Mouse (Mus musculus) adipocyte (in vitro differentiated cells): ENCODE results near the gene Tmem242.

ENCODE experiments used
- DNase-seq: peaks from one replicate; pipeline ENCODE4 v3.0.0-alpha.2; 2016; ENCODE audit warnings: low spot score

Gene Tmem242

DNA sequence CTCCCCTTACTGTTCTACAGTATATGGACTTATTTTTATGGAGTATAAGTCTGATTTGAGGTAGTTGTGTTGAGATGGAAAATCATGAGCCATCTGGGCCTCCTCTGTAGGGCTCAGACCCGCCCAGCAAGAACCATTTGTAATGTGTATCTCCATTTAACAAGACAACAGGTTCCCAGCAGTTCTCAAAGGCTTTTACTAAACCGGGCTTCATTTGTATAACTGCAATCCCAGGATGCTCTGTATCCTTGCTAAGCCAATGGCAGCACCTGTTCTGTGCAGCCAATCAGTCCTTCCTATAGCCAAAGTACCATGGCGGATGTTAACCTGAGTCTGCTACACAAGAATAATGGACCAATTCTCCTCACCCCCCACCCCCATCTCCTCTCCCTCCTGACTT is 23.5 kb downstream of the Tmem242 start:
- no peak for DNase-seq

DNA sequence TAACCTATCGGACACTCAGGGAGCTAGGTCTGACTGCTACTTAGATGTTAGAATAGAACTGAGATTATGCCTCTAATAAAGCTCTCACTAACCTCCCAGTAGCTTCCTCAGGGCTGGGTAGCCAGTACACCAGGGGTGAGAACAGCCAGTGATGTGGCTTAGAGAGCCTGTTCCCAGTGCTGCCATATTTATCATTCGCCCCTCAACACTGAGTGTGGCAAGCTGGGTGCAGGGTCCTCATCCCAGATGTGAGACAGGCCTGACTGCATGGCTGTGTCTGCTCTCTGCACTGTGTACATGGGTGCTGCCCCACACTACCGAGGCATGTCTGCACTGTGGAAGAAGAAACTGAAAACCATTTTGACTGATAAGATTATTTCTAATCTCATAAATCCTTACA is 26.0 kb downstream of the Tmem242 start:
- DNase-seq = no peak

DNA sequence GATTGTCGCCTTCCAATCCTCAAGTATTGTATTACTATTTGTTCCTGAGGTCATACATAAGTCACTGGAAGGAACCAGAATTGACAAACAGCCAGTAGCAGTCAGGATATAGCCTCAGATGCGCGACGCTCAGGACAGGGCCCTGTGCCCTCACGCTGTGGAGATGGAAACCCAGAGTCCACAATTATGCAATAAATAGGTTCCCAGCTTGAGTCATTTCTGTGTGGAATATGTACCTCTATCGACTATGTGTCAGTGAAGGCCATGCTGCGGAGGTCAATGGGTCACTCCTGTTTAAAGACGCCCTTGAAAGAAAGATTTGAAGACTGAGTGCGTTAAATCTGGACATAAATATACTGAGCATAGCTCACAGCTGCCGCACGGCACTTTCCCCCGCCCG is 26.7 kb downstream of the Tmem242 start:
- DNase-seq = no peak

DNA sequence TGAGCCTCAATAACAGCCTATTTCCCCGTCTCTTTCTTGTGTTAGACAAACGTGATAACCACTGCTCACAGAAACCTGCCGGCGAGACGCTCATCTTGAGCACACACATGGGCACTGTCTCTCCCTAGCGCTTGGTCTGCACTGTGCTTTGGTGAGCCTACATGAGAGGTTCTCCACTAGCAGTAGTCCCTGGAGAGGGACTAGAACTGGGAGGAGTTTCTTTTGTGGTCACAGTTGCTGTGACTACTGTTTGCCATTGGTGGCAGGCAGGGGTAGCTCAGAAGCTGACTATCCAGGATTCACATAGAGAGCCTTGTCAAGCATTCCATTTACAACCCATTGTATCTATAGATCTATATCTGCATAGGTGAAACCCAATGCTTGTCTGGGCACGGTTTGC is 27.3 kb downstream of the Tmem242 start:
- DNase-seq = no peak

DNA sequence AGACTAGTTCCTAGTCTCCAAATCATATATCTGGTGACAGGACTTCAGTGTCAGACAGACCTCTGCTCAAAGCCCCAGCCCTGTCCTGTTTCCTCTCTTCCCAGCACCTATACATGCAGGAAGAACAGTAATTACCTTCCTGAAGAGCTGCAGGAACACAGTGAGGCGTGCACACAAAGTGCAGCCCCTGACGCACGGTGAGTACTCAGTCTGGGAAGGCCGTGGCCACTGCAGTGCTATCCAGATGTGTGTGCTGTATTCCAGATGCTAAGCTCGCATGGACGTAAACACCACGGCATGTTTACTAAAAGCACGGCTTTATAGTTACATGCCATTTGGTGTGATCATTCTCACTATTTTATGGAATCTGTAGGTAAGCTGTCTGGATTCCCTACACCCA is 27.8 kb downstream of the Tmem242 start:
- no peak for DNase-seq

DNA sequence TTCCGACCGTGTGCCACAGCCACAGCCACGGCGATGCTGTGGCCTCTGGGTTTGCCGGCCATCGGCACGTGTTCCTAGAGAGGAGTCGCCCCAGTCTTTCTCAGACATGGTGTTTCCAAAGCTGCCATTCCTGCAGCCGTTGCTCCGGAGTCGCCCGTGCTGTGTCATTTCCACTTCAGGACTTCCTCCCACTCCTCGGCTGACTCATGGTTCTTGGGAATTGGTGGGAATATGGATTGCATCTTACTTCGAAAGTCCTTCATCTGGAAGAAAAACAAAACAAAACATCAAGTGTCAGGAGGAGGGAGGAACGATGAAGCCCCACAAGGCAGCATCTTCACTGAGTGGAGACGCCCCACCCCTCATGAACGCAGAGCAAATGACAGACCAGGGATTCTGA is 28.9 kb downstream of the Tmem242 start:
- no peak for DNase-seq

DNA sequence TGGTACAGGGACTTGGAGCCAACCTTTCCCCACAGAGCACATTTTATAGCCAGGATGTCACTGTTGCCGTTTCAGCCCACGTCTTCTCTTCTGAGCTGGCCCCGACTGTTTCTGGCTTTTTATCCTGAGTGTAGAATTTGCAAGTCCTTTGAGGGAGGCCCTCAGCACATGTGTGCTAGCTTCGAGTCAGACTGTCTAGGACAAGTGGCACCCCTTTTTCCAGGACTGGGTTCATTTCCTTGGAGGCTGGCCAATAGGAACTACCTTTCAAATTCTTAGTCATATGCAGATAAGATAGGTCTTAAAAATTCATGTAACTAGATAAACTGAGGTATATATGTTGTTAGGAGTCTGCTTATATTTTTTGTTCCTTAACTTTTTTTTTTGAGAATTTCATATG is 29.7 kb downstream of the Tmem242 start:
- no peak for DNase-seq

DNA sequence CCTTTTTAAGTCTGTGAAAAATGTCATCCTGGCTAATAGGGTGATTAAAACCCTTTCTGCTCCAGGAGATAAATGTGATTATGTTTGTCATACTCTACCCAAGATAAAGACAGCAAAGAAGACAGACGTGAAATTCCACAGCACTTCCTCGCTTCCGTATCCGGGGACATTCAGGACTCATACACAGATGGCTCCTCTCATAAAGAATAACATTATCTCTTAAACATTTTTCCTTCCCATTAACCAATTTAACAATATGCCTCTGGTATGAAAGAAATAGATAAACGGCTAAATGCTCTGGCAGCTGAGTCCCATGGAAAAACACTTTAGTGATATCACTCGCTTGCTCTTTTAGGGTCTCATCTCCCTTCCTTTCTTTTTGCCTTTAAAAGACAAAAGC is 33.0 kb downstream of the Tmem242 start:
- no peak for DNase-seq

DNA sequence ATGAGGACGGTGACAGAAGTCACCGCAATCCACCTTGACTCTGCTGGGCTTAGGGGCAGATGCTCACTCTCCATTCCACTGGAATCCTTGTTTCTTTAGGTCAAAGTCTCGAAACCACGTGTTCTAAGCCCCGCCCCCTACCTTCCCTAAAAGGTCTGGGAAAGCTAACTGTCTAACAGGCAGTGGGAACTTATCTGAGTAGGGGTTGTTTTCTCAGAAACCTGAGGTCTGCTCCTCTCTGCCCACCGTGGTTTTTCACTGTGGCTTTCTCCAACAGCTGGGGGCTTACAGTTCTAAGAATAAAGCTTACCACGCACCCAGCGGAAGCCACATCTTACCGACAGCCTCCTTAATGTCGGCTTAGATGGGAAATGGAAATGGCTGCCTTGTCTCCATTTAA is 33.5 kb downstream of the Tmem242 start:
- DNase-seq = no peak

DNA sequence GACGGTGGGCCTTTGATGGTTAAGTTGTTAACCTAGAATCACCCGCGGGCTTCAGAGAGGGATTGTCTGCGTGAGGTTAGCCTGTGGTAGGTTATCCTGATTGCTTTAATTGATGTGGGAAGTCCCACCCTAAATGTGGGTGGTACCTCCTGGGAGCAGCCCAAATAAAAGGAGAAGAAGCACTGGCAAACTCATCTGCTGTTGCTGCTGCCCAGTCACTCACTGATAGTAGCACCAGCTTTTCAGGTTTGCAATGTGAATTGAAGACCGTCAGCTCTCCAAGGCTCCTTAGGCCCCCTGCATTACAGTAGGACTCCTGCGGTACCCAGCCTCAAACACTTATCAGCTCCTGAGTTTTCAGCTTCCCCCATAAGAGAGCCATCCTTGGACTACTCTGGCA is 36.2 kb downstream of the Tmem242 start:
- no peak for DNase-seq

DNA sequence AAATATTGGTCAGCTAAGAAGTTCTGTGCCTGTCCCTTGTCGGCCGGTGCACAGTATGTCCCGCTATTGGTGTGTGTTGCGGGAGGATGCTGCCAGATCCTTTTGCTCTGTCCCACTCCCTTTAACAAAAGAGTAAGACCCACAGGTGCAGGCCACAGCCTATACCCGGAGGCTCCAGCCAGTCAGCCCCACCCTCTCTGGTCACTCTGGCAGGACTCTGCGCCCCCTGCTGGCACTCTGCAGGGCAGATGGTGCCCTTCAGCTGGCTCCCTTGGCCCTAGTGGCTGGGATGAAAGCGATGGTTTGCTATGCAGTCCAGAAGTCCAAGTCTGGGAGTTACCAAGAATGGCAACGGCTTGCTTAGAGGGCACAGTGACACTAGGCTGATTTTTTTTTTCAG is 37.4 kb downstream of the Tmem242 start:
- peak; percentile 81 for DNase-seq

DNA sequence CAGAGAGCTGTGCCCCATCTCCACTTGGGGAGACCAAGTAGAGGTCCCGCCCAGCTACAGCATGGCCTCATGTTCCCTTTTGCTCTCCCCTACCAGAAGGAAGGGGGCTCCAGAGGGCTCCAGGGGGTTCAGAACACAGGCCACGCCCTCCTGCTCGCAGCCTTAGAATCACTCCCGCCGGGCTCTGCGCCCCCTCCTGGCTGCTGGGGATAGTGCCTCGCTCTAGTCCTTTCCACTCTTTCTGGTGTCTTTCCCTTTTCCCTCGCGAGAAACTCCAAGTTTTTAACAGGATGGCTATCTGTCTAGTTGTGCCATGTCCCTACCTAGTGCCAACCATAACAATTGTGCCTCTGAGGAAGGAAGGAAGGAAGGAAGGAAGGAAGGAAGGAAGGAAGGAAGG is 38.0 kb downstream of the Tmem242 start:
- DNase-seq = peak; percentile 74

DNA sequence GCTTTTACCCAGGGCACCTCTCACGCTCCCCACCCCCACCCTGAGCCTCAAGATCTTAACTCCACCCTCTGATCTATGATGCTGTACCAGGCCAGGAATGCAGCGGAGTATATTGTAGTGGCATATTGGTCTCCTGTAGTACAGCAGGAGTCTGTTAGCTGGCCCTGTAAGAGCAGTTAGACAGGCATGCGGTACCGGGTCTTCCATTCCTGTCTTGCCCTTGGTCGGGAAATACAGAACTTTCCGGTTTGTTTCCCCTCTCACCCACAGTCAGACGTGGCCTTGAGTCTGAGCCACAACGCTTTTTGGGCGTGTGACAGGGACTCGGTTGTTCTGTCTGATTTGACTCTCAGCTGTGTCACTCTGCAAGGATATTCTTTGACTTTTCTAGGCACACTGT is 38.8 kb downstream of the Tmem242 start:
- DNase-seq = no peak

DNA sequence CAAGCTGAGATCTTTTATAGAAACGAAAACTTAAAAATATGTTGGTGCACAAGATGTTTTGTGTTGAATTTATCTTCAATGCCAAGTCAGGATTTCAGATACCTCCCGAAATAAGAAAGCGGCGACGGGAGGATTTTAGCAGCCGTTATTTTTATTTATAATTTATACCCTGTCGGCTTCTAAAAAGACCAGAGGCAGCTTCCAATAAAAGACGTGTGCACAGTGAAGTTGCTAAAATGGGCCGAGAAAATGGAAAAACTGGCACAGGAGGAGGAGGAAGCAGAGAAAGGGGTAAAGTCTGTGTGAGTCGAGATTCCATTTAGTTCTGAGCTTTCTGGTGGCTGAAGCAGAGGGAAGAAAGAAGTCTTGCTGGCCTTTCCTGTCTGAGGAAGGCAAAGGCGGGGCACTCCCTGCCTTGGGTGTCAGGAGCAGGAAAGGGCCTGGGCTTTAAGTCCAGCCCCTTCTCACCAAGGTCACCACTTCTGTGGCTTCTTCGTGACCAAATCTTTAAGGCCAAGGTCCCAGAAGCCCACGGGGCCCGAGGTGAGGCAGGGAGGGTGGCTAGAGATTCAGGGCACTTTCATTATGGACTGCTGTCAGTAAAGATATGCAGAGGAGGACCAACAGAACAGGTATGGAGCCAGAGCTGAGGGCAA is 39.5 kb downstream of the Tmem242 start:
- DNase-seq = no peak

DNA sequence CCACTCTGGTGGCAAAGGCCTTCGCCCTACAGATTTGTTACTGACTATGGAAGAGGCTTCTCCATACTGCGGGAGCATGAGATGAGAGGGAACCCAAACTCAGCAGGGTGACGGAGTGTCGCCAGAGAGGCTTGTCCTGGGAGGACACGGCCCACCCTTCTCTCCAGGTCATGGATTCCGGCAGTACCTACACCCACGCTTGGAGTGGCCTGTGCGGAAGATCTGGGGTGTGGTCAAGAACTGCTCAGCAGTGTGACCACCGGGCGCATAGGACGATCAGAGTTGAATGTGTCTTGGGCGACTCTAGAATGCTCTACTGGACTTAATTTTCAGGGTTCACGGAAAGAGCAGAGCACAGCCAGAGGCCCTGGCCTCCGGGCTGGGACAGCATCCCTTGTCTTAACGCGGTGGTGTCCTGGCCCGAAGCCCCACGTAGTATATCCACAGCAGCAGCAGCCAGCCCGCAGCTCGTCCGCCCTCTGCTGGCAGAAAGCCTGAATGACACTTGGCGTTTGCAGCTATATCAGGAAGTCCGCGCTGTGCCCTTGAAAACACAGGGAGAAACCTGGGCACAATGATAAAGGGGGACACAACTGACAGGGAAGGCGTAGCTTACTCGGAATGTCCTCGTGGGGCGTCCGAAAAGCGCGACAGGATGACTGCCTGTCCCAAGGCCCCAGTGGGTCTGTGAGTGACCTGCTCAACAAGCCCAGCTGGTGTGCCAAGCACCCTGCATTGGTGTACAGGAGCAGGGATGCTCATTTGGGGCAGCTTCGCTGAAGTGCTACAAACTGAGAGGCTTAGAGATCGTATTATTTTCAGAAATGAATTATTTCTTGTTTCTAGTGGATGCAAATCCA is 42.7 kb downstream of the Tmem242 start:
- peak; percentile 69 for DNase-seq

DNA sequence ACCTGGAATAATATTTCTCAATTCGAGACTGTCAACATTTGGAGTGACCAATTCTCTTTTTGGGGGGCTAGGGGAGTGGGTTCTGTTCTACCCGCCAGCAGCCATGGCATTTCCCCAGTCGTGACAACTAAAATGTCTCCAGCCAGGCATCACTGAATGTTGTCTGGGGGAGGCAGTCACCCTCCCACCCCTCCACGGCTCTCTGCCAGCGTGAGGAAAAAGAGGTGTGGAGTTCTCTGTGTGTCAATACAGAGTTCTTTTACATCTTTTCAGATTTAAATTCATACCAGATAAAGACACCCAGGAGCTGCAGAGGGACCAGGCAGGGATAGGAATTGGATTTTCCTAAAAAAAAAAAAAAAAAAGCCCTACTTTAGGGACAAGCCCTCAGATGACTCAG is 43.8 kb downstream of the Tmem242 start:
- DNase-seq = no peak

DNA sequence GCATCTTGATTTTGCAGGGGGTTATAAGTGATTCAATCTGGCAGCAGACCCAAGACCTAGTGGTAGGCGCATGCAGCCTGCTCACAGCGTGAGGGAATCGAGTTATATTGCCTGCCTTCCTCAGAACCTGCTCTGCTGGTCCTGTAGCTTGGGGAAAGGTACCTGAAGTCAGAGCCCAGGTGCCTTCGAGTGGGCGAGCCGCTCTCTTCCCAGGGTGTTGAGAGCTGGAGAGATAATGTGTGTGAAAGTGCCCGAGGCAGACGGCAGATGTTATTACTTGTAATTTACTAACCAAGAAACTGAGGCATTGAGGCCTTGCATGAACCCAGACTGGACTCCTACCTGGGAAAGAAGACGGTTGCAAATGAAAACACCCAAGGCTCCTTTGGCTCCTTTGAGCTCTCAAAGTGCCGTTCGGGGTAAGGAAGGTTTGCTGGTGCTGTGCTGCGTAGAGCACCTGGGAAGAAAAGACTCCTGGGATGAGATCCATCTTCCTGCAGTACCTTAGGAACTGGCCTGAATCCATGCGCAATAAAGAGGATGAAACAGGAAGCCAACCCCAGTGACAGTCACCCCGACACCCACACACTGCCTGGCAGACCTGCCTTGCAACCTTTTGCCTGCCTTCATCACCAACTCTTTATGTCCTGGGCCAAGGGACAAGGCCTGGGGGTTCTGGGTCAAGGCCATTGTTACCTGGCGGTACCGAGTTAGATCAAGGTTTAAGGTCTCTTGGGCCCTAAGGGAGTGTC is 44.4 kb downstream of the Tmem242 start:
- DNase-seq = no peak

DNA sequence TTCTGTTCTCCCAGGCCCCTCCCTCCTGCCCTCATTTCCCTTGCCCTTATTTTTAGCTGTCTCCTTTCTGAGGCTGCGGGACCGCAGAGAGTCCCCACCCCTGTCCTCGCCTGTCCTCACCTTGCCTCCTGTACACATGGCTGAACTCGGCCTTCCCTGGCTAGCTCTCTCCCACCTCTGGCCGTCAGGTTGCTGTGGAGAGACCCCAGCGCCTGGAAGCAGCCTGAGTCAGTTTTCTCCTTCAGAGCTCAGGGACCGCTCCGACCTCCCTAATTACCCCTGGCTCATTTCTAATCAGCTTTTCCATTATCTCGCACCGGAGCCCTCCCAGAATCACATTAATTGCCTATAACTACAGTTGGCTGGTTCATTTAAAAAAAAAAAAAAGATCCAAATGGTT is 49.4 kb downstream of the Tmem242 start:
- DNase-seq = no peak

DNA sequence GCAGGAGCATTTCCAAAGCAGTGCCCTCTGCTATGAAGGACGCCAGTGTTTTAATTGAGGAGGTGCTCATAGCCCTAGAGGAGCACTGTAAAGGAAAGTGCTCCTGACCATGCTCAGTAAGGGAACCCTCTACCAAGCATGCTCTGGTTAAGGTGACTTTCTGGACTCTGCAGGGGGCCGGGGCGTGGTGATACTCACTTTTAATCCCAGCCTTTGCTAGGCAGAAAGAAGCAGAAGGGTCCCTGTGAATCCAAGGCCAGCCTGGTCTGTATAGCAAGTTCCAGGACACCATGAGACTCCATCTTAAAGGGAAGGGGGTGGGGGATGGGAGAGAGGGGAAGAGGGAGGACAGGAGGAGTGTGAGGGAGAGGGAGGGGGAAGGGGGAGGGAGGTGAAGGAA is 51.7 kb downstream of the Tmem242 start:
- no peak for DNase-seq

DNA sequence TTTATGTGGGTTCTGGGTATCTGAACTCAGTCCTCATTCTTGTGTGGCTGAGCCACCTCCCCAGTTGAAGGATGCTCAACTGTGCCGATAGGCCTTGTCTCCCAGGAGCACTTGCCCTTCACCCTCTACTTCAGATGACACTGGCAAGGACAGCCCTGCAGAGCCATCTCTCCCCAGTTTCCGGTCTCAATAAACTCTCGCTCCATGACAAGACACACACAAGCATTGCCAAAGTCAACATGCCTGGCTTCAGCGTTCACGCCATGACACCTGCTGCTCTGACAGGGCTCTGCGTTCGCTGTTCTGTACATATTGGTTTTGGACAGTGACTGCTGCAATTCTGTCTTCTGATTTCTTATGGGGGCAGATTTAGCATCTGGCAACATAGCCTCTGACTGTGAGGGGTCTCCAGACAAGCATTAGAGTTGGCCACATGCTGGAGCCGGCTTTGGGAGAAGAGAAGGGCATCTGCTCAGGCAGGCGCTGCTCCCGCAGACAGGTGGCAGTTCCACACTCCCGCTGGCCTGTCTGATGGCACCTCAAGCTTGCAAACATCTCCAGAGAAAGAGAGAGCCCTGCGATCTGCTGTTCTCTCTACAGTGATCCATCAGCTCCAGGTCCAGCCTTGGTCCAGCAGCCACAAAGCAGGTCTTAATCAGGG is 53.0 kb downstream of the Tmem242 start:
- no peak for DNase-seq

DNA sequence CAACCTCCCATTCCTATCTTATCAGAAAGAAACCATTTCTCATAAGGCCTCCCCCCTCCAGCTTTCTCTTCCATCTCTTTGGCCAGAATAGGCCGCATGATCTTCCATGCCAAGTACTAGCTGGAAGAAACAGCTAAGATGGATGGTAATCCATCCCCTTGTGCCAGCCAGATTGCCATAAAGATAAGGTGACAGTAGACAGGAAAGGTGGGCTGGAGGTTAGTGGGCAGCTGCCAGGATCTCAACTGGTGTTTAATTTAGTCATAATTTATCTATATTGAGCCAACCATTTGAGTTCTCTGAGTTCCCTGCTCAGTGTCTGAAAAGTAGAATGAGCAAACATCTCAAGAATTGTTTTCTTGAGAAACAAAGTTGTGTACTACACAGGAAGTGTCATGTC is 54.4 kb downstream of the Tmem242 start:
- no peak for DNase-seq

DNA sequence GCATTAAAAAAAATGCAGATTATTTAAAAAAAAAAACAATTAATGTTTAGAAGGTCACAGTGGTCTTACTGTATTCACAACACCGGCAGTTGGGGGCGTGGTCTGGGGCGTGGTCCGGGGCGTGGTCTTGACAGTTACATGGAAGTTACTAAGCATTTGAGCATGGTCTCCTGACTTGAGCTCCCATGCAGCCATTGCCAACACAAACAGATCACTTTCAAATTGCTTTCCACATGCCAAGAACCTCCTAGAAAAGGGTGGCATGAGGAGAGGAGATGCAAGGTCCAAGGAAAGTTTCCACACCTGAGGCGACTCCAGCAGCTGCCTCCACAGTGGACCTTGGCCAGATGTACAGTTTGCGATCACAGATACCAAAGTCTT is 62.1 kb downstream of the Tmem242 start:
- DNase-seq = peak; percentile 23
